Mouse (Mus musculus) kidney, adult 8-10 months (tissue): ENCODE measurements around the gene Gm10271.

ENCODE experiments used
- DNase-seq, 2 experiments: peaks; one replicate each; pipeline ENCODE4 v3.0.0; 2022

Gene Gm10271

DNA sequence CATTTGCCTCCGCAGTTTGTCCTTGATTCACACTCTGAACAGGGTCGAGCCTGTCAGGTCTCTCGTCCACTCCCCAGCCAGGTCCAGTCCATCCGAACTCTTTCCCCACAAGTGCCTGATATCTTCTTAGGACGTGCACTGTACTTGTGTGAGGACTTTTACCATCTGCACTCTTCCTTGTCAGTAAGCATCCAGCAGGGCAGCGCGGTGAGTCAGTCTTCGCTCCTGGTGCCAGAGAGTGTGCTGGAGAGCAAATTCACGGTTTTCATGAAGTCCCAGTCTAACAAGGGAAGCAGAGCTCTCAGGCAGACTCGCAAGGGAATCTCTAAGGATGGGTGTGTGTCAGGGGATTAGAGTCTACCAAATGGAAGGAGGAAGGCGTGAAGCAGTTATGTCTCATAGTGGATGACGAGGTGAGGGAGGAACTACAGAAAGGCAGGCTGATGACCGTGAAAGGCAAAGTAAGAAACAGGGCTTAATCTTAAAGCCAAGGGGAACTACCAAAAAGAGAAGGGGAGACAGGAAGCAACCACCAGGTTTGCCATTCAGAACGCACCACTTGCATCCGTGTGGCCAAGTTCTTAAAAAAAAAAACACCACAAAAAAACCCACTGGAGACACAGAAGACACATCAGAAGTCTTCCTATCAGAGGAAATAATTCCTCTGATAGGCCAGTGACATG lies 40.8 kb downstream of the Gm10271 start:
- DNase-seq, result no peak

DNA sequence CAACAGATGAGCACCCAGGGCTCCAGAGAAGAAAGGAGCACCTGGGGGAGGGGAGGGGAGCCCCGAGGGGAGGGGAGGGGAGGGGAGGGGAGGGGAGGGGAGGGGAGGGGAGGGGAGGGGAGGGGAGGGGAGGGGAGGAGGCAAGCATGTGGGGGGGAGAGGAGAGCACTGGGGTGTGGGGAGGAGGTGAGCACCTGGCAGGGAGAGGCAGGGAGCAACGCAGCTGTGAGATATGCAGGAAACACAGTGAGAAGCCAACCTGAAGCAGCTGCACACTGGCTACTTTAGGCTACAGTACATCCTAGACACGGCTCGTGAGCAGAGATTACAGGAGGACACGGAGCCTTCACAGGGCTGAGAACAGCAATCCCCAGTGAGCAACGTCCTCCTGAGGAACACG lies 41.5 kb downstream of the Gm10271 start:
- no peak for DNase-seq

DNA sequence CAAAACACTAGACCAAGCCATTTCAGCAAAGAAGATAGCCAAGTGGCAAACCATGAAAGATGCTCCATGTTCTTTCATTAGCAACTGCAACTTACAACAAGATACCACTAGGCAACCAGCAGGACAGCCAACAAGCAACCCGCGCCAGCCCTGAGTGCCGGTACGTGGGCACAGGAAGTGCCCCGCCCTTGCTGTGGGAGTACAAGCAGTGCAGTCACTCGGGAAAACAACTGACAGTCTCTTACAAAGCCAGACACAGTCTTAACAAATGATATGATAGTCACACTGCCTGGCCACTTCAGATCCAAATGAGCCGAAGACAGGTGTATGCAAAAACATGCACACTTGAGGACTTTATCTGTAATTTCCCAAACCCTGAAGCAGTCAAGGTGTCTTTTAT lies 41.9 kb downstream of the Gm10271 start:
- no peak for DNase-seq

DNA sequence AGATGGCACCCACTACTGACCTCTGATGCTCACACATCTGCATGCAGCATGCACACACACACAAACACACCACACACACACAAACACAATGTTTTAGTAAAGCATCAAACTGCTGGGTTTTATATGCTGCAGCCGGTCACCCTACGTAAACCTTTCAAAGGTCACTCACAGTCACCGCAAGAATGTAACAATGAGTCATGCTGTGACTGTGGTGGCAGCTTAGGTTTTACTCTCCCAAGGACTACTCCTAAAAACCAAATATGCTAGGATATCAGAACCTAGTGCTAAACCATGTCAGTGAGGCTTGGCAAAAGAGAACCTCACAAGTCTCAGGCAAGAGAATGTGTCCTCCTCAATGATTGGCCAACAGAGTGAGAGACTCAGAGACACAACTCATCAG lies 43.6 kb downstream of the Gm10271 start:
- DNase-seq, result no peak

DNA sequence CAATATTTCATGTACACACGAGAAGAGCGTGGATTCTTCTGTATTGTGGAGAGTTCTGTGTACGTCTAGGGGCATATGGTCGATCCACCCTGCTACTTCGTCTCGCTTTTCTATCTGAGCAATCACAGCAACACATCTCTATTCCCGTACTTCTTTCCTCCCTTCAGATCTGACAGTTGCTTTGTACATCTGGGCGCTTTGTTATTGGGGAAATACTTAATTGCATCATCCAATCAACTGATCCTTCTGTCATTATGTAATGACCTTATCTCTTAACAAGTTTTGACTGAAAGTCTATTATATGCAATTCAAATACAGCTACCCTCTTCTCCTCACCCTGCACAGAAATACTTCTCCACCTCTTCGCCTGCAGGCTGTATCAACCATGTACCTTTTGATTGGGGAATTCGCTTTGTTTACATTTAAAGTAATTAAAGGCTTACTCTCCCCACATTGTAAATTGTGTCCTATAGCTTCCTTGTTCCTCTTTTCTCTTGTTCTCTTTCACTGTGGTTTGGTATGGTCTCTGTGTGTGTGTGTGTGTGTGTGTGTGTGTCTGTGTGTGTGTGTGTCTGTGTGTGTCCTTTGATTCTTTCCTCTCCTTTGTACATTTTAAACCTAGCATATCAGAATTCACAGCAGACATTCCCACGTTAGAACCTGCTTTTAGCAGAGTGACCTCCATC lies 45.8 kb downstream of the Gm10271 start:
- DNase-seq, result no peak

DNA sequence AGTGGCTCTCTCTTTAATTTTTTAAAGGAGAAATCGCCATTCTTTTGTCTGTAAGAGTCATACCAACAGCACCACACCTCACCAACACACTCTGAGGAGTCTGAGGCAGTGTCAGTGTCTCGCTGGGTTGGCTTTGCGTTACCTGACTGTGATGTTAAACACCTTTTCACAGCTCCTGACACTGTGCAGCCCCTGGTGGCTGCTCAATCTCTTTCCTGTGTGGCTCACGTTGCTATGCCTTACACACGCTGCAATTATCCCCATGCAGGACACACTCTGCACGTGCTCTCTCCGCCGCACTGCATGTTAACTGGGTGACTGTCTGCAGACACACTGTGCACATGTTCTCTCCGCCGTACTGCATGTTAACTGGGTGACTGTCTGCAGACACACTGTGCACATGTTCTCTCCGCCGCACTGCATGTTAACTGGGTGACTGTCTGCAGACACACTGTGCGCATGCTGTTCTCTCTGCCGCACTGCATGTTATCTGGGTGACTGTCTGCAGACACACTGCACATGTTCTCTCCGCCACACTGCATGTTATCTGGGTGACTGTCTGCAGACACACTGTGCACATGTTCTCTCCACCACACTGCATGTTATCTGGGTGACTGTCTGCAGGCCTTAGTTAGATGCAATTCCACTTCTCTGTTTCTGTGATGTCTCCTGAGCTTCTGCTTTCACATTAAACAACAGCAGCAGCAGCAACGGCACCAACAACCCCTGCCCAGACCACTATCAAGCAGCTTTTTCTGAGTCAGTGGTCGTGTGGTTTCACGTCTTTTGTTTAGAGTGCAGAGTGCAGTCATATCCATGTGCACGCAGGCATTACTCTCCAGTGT lies 48.5 kb downstream of the Gm10271 start:
- no peak for DNase-seq

DNA sequence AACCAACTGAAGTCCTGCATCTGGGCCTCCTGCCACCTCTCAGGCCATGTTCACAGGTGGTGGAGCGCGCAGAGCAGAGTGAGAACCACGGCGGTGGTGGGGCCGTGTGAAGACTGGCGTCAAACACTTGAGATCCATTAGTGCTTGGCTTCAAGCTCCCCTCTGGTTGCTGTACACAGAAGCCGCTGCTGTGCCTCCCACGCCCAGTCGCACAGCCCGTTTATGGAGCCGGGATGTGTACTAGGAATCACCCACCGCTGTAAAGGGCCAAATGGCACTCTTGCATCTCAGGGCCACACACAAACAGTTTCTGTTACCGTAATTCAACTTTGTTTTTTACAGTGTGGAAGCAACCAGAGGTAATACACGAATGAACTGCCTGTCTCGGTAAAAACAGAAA lies 50.2 kb downstream of the Gm10271 start:
- no peak for DNase-seq

GRCm38 (mm10) chr10:116921416-116921815 lies 51.0 kb downstream of the Gm10271 start:
- no peak for DNase-seq

DNA sequence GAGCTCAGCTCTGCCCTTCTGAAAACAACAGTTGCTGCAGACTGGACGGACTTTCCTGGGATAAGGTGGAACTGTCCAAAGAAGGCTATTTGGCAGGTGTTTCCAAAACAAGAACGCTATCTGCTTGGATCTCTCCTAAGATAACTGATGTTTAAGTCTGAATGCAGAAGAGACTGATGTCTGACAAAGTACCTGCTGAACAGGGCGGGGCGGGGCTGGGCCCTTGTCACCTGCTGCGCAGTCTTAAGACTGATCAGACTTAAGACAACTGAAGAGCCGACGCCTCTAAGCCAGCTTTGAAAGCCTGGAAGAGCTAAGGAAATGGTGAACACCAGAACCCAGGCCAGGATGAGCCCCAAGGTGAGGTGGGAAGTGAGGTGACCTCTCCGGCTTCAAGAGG lies 51.8 kb downstream of the Gm10271 start:
- no peak for DNase-seq

GRCm38 (mm10) chr10:116919368-116920317 lies 52.8 kb downstream of the Gm10271 start:
- DNase-seq, result no peak

DNA sequence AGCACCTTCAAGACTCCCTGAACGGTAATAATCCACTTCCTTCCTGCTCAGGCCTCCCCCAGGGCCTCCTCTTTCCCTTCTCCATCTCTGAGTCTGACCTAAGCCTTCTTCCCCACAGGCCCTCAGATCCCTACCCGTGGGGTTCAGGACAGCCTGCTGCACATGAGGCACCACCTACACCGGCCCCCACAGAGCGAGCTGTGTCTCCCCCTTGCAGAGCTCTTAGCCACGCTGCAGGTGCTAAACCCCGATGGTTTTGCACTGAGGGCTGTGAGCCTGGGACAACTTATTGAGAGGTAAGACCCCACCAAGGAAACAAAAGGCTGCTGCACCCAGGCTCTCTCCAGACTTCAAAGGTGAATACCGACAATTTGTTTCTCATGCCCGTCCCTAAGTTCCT lies 55.8 kb downstream of the Gm10271 start:
- DNase-seq, result no peak

DNA sequence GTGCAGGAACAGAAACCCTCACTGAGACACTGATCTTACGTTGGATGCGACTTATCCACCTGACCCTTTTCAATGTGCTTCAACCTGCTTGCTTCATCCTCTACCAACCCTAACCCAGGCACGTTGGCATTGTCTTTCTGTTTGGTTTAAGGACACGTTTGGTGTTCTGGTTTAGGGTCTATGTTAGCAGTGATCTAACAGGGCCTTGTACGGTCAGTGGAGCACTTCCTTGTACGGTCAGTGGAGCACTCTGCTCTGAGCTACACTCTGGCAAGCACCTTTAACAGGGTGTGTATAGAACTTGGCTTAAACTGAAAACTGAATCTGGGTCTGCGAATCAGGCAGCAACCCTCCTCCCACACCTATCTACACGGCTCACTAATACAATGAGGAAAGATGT lies 57.1 kb downstream of the Gm10271 start:
- no peak for DNase-seq

- DNase-seq, result no peak
Measured at GRCm38 (mm10) chr10:116914586-116914985, 57.8 kb downstream of the Gm10271 start.

- DNase-seq, result no peak
Measured at GRCm38 (mm10) chr10:116913647-116914273, 58.6 kb downstream of the Gm10271 start.

DNA sequence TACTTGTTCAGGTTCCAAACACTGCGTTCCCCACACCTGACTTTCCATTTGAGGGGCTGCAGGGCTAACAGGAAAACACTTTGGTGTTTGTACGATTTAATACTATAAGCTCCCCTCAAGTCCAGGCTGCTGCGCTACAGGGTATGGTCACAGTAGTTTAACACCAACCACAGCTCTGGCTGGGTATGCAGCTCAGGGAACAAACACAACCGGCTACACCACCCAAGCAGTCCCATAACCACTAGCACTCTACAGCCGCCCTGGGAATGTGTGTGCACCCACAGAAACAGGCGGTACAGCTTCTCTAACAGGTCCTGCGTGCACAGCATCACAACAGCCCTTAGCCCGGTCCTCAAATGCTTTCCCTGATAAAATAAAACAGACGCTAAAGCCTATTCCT lies 59.6 kb downstream of the Gm10271 start:
- no peak for DNase-seq

GRCm38 (mm10) chr10:116908901-116909642 lies 63.3 kb downstream of the Gm10271 start:
- no peak for DNase-seq
